Mouse (Mus musculus): ENCODE measurements around the gene Zmynd8. TPM values are rescaled to one million over a fixed set of nuclear protein-coding genes. Genes with fewer than 3 reads are reported as not detected.

Zmynd8 gene
- polyA plus RNA-seq, 1 experiment from 2014 or later, result 93.3 TPM

DNA sequence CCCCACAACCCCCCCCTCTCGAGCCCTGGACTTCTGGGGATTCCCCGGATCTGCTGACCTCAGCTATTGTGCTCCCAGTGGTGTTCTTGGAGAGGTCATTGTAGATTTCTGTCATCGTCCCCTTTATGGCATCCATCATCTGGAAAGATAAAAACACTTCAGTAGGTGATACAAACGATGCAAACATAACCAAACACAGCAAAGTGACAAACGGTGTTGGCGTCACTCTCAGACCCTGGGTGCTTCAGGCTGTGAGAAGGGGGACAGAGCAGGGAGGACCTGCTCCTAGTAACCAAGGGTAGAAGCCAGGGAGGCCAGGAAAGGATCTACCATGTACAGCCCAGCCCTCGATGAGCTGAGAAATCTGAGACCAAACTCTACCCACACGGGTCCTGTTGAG is 100.9 kb downstream of the Zmynd8 start:
- no peak overlapping the region for H3K4me2 ChIP-seq
- H3K27me3 ChIP-seq (replicated peaks), result no peaks in the 10 kb centered on the region
- H3K27ac ChIP-seq, result no peak overlapping the region
- H3K36me3 ChIP-seq (replicated peaks), result peaks cover 49% of the 10 kb centered on the region
- no peak overlapping the region for H3K9ac ChIP-seq
- H3K4me3 ChIP-seq, result no peak overlapping the region
- no peaks in the 10 kb centered on the region for H3K4me1 ChIP-seq
- ATAC-seq (replicated peaks), result no peak
- no peaks in the 10 kb centered on the region for H3K9me3 ChIP-seq
- 62% methylated on average over 8 of the region's 8 CpGs for WGBS

DNA sequence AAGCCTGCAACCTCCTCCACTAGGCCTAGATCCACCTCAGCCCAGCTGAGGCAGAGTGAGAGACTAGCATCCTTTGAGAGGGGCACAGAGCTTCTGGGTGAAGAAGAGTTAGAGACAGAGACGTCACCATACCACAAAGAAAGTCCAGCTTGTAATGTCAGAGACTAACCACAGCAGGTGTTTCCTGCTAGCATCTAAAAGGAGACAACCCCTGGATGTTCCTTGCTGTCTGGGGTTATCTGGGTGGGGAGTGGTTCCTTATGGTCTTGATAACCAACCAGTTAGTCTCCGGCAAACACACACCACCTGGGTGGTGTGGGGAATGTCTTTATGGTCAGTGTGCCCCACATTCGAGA is 105.6 kb downstream of the Zmynd8 start:
- no peak overlapping the region for H3K9ac ChIP-seq

DNA sequence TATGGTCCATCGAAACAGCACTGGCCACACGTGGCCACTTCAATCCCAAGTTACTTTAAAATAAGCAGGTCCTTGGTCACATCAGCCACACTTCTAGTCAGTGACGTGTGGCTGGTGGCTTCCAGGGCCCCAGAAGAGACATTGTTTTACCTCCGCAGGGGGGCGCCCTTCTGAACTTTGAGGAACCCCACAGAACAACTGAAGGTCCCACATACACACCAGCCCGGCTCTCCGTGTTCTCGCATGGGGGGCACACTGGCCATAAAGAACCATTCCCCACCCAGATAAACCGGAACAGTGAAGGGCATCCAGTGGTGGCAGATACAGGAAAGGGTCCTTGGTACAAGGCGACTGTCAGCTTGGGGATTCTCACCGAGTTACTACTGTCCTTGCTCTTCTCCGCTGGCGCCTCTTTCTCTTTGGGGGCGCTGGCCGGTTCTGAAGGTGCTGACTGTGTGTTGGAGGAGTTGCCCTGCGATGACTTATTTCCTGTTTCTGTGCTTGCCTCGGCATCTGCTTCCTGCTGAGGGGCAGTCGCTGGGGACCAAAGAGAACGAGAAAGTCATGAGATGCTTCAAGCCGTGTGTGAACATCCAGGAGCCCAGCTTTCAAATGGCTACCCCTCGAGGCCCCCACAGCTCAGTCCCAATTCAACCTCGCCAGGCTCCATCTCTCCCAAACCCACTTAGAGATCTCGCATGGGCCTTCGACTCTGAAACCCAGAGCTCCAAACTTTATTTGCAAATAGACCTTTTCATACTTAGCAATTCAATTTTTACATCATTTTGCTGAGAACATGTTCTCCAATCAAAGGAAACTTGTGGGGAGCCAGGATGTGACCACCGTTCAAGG is 106.2 kb downstream of the Zmynd8 start:
- Histone ChIP-seq H3K27ac (0 out of 2 replicates have a peak overlapping the region, but pooled peaks have one; percentile 51), H3K36me3 (replicated peaks) (peaks cover 53% of the 10 kb centered on the region), H3K27me3 (replicated peaks) (no peaks in the 10 kb centered on the region), H3K9me3 (no peaks in the 10 kb centered on the region), H3K4me1 (peaks cover 16% of the 10 kb centered on the region), H3K9ac (no peak overlapping the region), H3K4me2 (no peak overlapping the region), H3K4me3 (no peak overlapping the region)
- WGBS, result 91% methylated on average over 25 of the region's 25 CpGs
- no peak for ATAC-seq (replicated peaks)

More for the DNA sequence above, 105.6 kb downstream of the Zmynd8 start:
- peaks cover 12% of the 10 kb centered on the region for H3K4me1 ChIP-seq
- ATAC-seq (replicated peaks), result no peak
- H3K36me3 ChIP-seq (replicated peaks), result peaks cover 56% of the 10 kb centered on the region
- H3K27me3 ChIP-seq (replicated peaks), result no peaks in the 10 kb centered on the region
- no peak overlapping the region for H3K4me3 ChIP-seq
- H3K9me3 ChIP-seq, result no peaks in the 10 kb centered on the region
- no peak overlapping the region for H3K4me2 ChIP-seq
- H3K27ac ChIP-seq, result no peak overlapping the region
- 94% methylated on average over 3 of the region's 3 CpGs for WGBS

DNA sequence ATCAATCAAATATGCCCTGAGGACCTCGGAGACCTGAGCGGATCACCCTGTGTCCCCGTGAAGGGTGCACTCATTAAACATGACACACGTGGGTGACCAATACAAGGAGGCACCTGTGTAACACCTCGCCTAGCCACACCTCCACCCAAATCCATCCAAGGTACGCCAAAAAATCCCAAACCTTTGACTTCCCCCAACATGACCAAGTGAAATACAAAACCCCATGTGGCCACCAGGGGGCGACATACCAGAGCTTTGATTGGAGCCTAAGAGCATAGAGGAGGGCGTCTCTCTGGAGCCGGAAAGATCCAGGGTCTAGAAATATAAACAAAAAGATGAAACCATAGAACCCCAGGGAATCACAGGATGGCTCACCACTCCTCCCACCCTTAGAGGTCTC is 107.2 kb downstream of the Zmynd8 start:
- no peaks in the 10 kb centered on the region for H3K9me3 ChIP-seq
- H3K4me1 ChIP-seq, result peaks cover 18% of the 10 kb centered on the region
- H3K36me3 ChIP-seq (replicated peaks), result peaks cover 46% of the 10 kb centered on the region
- peak overlapping the region; percentile 51; the same call in 1 of the 2 replicates for H3K27ac ChIP-seq
- H3K4me3 ChIP-seq, result no peak overlapping the region
- H3K4me2 ChIP-seq, result no peak overlapping the region
- 68% methylated on average over 9 of the region's 9 CpGs for WGBS
- 0 out of 2 replicates have a peak, but pooled peaks have one; percentile 15 for ATAC-seq (replicated peaks)
- H3K9ac ChIP-seq, result no peak overlapping the region
- H3K27me3 ChIP-seq (replicated peaks), result no peaks in the 10 kb centered on the region

DNA sequence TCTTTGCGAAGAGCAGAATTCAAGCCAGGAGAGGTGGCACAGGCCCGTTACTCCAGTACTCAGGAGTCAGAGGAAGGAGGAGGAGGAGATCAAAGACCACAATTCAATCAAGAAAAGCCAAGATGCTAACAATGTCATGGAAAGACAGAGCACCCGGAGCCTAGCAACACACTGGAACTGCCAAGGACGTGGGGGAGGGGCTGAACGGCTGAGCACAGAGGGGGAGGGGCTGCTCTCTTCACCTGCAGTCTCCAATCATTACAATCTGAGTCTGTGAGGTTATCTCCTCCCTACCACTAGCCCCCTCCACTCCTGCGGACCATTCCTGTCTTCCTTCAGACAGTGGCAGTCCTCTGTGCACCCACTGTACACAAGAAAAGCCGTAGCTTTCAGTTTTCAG is 107.8 kb downstream of the Zmynd8 start:
- 40% methylated on average over 7 of the region's 7 CpGs for WGBS
- H3K9me3 ChIP-seq, result no peaks in the 10 kb centered on the region
- no peak; the same call in 1 of the 2 replicates for ATAC-seq (replicated peaks)
- peak overlapping the region; percentile 51 for H3K27ac ChIP-seq
- H3K4me2 ChIP-seq, result no peak overlapping the region
- H3K27me3 ChIP-seq (replicated peaks), result no peaks in the 10 kb centered on the region
- no peak overlapping the region for H3K9ac ChIP-seq
- H3K4me1 ChIP-seq, result peaks cover 18% of the 10 kb centered on the region
- H3K4me3 ChIP-seq, result no peak overlapping the region
- H3K36me3 ChIP-seq (replicated peaks), result peaks cover 43% of the 10 kb centered on the region

DNA sequence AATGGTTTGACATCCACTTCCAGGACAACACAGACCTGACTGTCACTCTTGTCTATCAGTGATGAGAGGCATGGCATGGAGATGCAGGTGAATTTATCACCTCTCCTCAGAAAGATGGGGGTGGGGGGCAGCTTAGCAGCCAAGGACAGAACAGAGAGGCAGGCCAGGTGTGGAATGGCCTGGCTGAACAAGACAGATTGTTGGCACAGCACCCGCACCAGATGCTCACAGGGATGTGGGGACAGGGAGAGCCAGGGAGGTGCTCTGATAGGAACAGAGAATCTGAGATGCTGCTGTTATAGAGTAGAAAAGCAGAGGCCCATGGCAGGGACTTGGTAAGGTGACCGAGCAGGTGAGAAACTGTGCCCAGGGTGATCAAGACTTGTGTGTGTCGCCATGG is 109.1 kb downstream of the Zmynd8 start:
- Histone ChIP-seq H3K9me3 (no peaks in the 10 kb centered on the region), H3K4me3 (no peak overlapping the region), H3K27ac (no peak overlapping the region), H3K27me3 (replicated peaks) (no peaks in the 10 kb centered on the region), H3K9ac (no peak overlapping the region), H3K36me3 (replicated peaks) (peaks cover 49% of the 10 kb centered on the region), H3K4me1 (peaks cover 18% of the 10 kb centered on the region), H3K4me2 (no peak overlapping the region)
- WGBS, result 94% methylated on average over 3 of the region's 3 CpGs
- ATAC-seq (replicated peaks), result no peak

DNA sequence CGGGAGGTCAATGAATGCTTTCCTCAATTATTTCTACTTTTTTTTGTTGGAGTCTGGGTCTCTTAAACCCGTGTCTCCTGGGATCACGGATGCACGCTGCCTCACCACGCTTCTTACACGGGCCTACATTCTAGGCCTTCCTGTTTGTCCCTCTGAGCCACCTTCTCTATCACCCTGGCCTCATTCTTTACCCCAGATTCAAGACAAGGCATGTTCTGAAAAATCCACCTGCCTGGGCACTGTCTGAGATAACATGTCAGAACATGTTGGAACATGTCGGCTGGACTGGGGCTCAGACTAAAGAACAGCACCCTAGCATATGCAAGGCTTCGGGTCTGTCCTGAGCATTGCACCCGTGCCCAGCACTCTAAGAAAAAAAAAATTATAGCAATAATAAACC is 110.0 kb downstream of the Zmynd8 start:
- Histone ChIP-seq H3K4me1 (peaks cover 18% of the 10 kb centered on the region), H3K36me3 (replicated peaks) (peaks cover 44% of the 10 kb centered on the region), H3K9me3 (no peaks in the 10 kb centered on the region), H3K9ac (no peak overlapping the region), H3K27ac (no peak overlapping the region), H3K4me2 (no peak overlapping the region), H3K27me3 (replicated peaks) (no peaks in the 10 kb centered on the region), H3K4me3 (no peak overlapping the region)
- 95% methylated on average over 9 of the region's 9 CpGs for WGBS
- no peak for ATAC-seq (replicated peaks)

DNA sequence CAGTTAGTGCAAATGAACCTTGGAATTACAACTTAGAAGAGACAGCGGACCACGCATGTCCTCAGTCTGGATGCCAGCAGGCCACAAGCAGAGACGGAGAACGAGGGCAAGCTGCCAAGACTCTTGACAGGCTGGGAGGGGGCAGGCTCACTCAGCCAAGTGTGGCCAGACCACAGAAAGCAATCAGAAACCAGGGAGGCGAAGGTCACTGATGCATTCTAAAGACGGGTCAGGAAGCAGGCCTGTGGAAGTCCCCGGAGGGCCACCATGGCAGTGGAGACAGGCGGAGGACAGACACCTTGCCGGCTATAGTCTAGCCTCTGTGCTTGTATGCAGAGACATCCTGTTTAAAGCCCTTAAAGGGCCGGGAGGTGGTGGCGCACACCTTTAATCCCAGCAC is 110.8 kb downstream of the Zmynd8 start:
- WGBS, result 53% methylated on average over 11 of the region's 11 CpGs
- Histone ChIP-seq H3K9ac (no peak overlapping the region), H3K9me3 (no peaks in the 10 kb centered on the region), H3K27me3 (replicated peaks) (no peaks in the 10 kb centered on the region), H3K27ac (0 out of 2 replicates have a peak overlapping the region, but pooled peaks have one; percentile 49), H3K4me2 (no peak overlapping the region), H3K4me3 (no peak overlapping the region), H3K4me1 (peaks cover 18% of the 10 kb centered on the region), H3K36me3 (replicated peaks) (peaks cover 47% of the 10 kb centered on the region)
- ATAC-seq (replicated peaks), result no peak; the same call in 1 of the 2 replicates

DNA sequence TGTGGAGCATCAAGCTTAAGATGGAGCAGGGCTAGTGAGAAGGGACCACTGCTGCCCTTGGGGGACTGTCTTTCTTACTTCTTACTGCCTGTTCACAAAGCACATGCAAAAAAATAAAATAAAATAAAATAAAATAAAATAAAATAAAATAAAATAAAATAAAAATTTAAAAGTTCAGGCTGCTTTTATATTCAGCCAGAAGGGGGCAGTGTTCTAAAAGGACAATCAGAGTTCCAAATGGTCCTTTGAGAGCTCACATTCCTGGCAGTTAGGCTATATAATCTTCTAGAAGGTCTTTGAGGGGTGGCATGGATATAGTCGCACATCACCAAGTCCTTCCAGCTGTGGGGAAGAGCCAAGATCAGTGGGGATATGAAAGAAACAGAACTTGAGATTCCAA is 112.3 kb downstream of the Zmynd8 start:
- H3K4me2 ChIP-seq, result no peak overlapping the region
- H3K4me1 ChIP-seq, result peaks cover 18% of the 10 kb centered on the region
- H3K27ac ChIP-seq, result no peak overlapping the region
- 78% methylated on average over 1 of the region's 1 CpGs for WGBS
- peaks cover 33% of the 10 kb centered on the region for H3K36me3 ChIP-seq (replicated peaks)
- no peak overlapping the region for H3K9ac ChIP-seq
- no peak for ATAC-seq (replicated peaks)
- no peaks in the 10 kb centered on the region for H3K27me3 ChIP-seq (replicated peaks)
- no peaks in the 10 kb centered on the region for H3K9me3 ChIP-seq
- H3K4me3 ChIP-seq, result no peak overlapping the region

DNA sequence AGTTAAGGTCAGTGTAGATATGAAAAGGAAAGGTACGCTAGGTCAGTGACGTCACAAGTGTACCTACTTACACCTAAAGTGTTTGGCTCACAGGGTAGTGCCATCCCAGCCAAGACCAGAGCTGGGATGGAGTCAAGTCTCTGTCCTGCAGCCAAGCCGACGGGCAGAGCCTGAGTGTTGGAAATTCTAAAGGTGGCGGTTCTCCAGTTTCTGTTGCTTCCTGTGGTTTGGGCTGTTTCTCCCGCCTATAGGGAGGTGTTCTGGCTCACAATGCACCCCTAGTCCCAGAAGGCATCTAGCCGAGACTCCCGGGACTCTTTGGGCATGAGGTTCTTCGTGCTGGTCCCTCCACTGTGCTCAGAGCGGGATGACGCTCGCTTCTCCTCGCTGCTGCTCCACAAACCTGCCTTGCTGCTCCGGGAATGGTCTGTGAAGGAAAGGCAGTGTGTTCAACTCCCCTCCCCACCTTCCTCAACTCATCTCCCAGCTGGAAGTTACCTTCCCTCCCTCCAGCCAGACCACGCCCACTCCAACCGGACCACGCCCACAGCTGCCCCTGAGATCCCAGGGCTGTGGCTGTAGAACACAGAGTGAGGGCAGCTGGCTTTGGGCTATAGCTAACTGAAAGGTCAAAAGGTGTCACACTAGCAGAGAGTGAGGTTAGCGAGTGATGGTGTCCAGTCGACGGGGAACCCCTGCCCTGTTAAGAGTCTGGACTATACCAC is 113.3 kb downstream of the Zmynd8 start:
- Histone ChIP-seq H3K9ac (no peak overlapping the region), H3K27me3 (replicated peaks) (no peaks in the 10 kb centered on the region), H3K4me1 (peaks cover 10% of the 10 kb centered on the region; the same call in 1 of the 2 replicates), H3K27ac (no peak overlapping the region), H3K4me3 (no peak overlapping the region), H3K4me2 (no peak overlapping the region), H3K9me3 (no peaks in the 10 kb centered on the region), H3K36me3 (replicated peaks) (peaks cover 33% of the 10 kb centered on the region)
- 91% methylated on average over 20 of the region's 20 CpGs for WGBS
- no peak for ATAC-seq (replicated peaks)

DNA sequence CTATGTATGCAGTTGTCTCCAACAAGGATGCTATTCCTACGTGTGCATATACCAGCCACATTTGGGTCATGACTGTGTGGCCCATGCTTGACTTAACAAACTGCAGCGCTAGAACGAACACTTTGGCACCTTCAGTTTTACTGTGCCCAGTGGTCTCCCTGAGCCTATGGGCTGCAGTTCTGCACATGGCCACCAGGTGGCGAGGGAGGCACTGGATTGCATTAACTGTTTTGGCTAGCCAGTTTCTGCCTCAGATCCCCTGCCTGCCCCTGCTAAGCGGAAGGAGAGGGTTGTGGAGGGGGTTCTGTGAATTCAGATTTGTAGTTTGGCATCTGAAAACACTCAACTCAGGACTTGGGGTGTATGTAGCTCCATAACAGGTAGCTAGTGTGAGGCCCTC is 116.5 kb downstream of the Zmynd8 start:
- H3K36me3 ChIP-seq (replicated peaks), result peaks cover 20% of the 10 kb centered on the region
- H3K4me1 ChIP-seq, result peaks cover 6% of the 10 kb centered on the region
- no peak overlapping the region for H3K4me3 ChIP-seq
- WGBS, result 28% methylated on average over 5 of the region's 5 CpGs
- no peaks in the 10 kb centered on the region for H3K9me3 ChIP-seq
- peak; percentile 22 for ATAC-seq (replicated peaks)
- H3K27ac ChIP-seq, result no peak overlapping the region
- H3K9ac ChIP-seq, result no peak overlapping the region
- no peaks in the 10 kb centered on the region for H3K27me3 ChIP-seq (replicated peaks)
- no peak overlapping the region for H3K4me2 ChIP-seq

DNA sequence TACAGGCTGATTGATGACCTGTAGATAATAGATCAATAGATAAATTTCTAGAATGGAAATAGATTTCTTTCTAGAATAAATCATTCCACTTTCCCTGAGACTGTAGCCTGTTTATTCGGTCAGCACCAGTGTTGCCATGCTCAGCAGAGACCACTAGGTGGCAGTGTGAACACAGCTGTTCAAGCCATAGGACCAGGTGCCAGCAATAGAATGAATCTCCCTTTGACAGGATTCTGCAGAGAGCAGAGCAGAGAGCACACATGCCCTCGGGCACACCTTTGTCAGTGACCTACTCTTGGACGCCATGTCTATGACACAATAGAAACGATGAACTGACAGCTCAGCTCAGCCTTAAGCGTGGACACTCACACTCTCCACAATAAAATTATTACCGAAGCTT is 119.9 kb downstream of the Zmynd8 start:
- Histone ChIP-seq H3K27me3 (replicated peaks) (no peaks in the 10 kb centered on the region), H3K27ac (peak overlapping the region; percentile 74), H3K9me3 (no peaks in the 10 kb centered on the region), H3K4me1 (peaks cover 6% of the 10 kb centered on the region), H3K4me3 (no peak overlapping the region), H3K9ac (no peak overlapping the region), H3K4me2 (no peak overlapping the region), H3K36me3 (replicated peaks) (peaks cover 6% of the 10 kb centered on the region; the same call in 1 of the 2 replicates)
- ATAC-seq (replicated peaks), result peak; percentile 79
- 19% methylated on average over 6 of the region's 6 CpGs for WGBS

Data from midbrain, embryonic 15.5 days (tissue).